Mouse (Mus musculus): ENCODE measurements at regions not wholly inside any gene's neighbourhood (a gene's known extent, or its start where the extent isn't known, plus 50 kb on each side); places are given as distances from the start of the nearest gene placed in this dataset.

DNA sequence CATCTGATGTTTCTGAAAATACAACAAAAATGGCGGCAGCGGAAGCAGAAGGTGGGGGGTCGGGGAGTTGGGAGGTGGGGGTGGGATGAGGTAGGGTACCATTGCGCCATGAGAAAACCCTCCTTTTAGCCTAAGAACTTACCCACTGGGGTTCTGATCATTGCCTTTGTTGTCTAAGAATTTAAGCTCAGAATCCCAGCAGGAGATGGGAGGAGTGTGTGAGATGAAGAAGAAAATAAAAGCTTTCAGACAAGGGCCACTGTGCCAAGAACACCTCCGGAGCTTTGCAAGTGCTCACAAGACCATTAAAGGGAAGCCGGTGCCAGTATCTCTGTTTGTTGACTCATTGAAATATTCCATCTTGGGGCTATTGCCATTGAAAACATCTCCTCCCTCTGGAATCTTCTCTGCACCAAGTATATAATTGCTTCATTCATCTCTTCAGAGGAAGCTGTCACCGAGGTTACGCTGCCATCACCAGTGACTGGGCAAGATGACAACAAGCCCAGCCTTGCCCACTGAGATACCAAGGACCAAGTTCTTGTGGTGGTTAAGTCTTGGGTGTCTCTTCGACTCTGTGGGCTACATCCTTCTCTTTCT lies 614.0 kb upstream of the Adam5 start:
- TF ChIP-seq CTCF (IDR thresholded peaks at IDR 0.05): no peak
- TF ChIP-seq EP300 (IDR thresholded peaks at IDR 0.05): no peak

Measured in lung, postnatal 0 days (tissue).